Mouse (Mus musculus) forebrain, embryonic 12.5 days (tissue): ENCODE results near the gene Plcl1. TPM values are rescaled to one million over a fixed set of nuclear protein-coding genes. Genes with fewer than 3 reads are reported as not detected.

ENCODE experiments used
- ATAC-seq: fragments of 200-750 bp; cut with Nextera tagmentation; 2 replicates; pipeline ENCODE4 v1.8.0; 2017; ENCODE audit warnings: moderate TSS enrichment; ENCODE audit not compliant: low FRiP score
- H3K27ac ChIP-seq: fragments of 300-500 bp; sonication (generic); 2 replicates; pipeline ENCODE4 v1.5.1; 2016; ENCODE audit warnings: mild to moderate bottlenecking
- H3K27me3 ChIP-seq: fragments of 300-500 bp; sonication (generic); 2 replicates; pipeline ENCODE4 v1.6.1; 2016; ENCODE audit warnings: mild to moderate bottlenecking
- H3K36me3 ChIP-seq: fragments of 300-500 bp; sonication (generic); replicated peaks from 2 replicates; pipeline ENCODE4 v1.6.1; 2016; ENCODE audit warnings: mild to moderate bottlenecking
- H3K4me1 ChIP-seq: fragments of 300-500 bp; sonication (generic); 2 replicates; pipeline ENCODE4 v1.6.1; 2016
- H3K4me2 ChIP-seq: fragments of 300-500 bp; sonication (generic); 2 replicates; pipeline ENCODE4 v1.6.1; 2016; ENCODE audit warnings: mild to moderate bottlenecking, moderate library complexity
- H3K4me3 ChIP-seq: fragments of 300-500 bp; sonication (generic); replicated peaks from 2 replicates; pipeline ENCODE4 v1.5.1; 2016; ENCODE audit warnings: mild to moderate bottlenecking
- H3K9ac ChIP-seq: fragments of 300-500 bp; sonication (generic); 2 replicates; pipeline ENCODE4 v1.6.1; 2016; ENCODE audit warnings: mild to moderate bottlenecking
- H3K9me3 ChIP-seq: fragments of 300-500 bp; sonication (generic); 2 replicates; pipeline ENCODE4 v1.6.1; 2016
- WGBS: fragments of 180-500 bp; shearing (Covaris S2); methylation state at CpG from one replicate; pipeline ENCODE4 v1.1.7; 2016; 5-methylcytosine and 5-hydroxymethylcytosine counted together
- polyA plus RNA-seq: library from polyadenylated mRNA; unstranded; fragments of >200 nt; fragmentation: Nextera tagmentation; extraction: Ambion mirVana; gene quantifications from 2 replicates; pipeline ENCODE4 v1.2.1, GENCODE M21; 2016

Plcl1 gene
- polyA plus RNA-seq, 1 experiment from 2014 or later = 4.2 TPM

GRCm38 (mm10) chr1:55410670-55411069, 4.9 kb downstream of the Plcl1 start:
- no peaks in the 10 kb centered on the region for H3K9me3 ChIP-seq
- WGBS = 82% methylated on average over 2 of the region's 2 CpGs
- 0 out of 2 replicates have a peak, but pooled peaks cover 5% of the 10 kb centered on the region for H3K27me3 ChIP-seq
- H3K4me3 ChIP-seq = no peak overlapping the region
- ATAC-seq = no peak
- no peaks in the 10 kb centered on the region for H3K36me3 ChIP-seq
- H3K27ac ChIP-seq = no peak overlapping the region
- H3K9ac ChIP-seq = no peak overlapping the region
- H3K4me2 ChIP-seq = no peak overlapping the region
- H3K4me1 ChIP-seq = no peaks in the 10 kb centered on the region

- no peaks in the 10 kb centered on the region for H3K36me3 ChIP-seq
- ATAC-seq = no peak
- no peak overlapping the region for H3K4me2 ChIP-seq
- H3K4me1 ChIP-seq = no peaks in the 10 kb centered on the region
- H3K4me3 ChIP-seq = no peak overlapping the region
- H3K9me3 ChIP-seq = no peaks in the 10 kb centered on the region
- H3K9ac ChIP-seq = no peak overlapping the region
- no peak overlapping the region for H3K27ac ChIP-seq
- H3K27me3 ChIP-seq = 0 out of 2 replicates have a peak, but pooled peaks cover 5% of the 10 kb centered on the region
- WGBS = 89% methylated on average over 2 of the region's 2 CpGs
Observed at GRCm38 (mm10) chr1:55411079-55411478, 5.4 kb downstream of the Plcl1 start.

- Histone ChIP-seq H3K27ac (no peak overlapping the region), H3K9me3 (no peaks in the 10 kb centered on the region), H3K4me2 (no peak overlapping the region), H3K4me1 (no peaks in the 10 kb centered on the region), H3K9ac (no peak overlapping the region), H3K27me3 (no peaks in the 10 kb centered on the region), H3K36me3 (no peaks in the 10 kb centered on the region), H3K4me3 (no peak overlapping the region)
- 77% methylated on average over 6 of the region's 6 CpGs for WGBS
- no peak for ATAC-seq
Observed at GRCm38 (mm10) chr1:55412569-55412968, 6.8 kb downstream of the Plcl1 start.

- Histone ChIP-seq H3K4me3 (no peak overlapping the region), H3K27me3 (no peaks in the 10 kb centered on the region), H3K4me1 (no peaks in the 10 kb centered on the region), H3K36me3 (no peaks in the 10 kb centered on the region), H3K9me3 (no peaks in the 10 kb centered on the region), H3K4me2 (no peak overlapping the region), H3K27ac (no peak overlapping the region), H3K9ac (no peak overlapping the region)
- WGBS = 84% methylated on average over 1 of the region's 1 CpGs
- ATAC-seq = no peak
Observed at GRCm38 (mm10) chr1:55413534-55413933, 7.8 kb downstream of the Plcl1 start.

- H3K4me2 ChIP-seq = no peak overlapping the region
- no peak overlapping the region for H3K4me3 ChIP-seq
- no peak overlapping the region for H3K27ac ChIP-seq
- no peaks in the 10 kb centered on the region for H3K27me3 ChIP-seq
- no peak overlapping the region for H3K9ac ChIP-seq
- 86% methylated on average over 3 of the region's 3 CpGs for WGBS
- no peaks in the 10 kb centered on the region for H3K36me3 ChIP-seq
- H3K9me3 ChIP-seq = no peaks in the 10 kb centered on the region
- ATAC-seq = no peak
- no peaks in the 10 kb centered on the region for H3K4me1 ChIP-seq
Observed at GRCm38 (mm10) chr1:55418968-55419367, 13.2 kb downstream of the Plcl1 start.

- Histone ChIP-seq H3K27ac (no peak overlapping the region), H3K4me1 (no peaks in the 10 kb centered on the region), H3K4me2 (no peak overlapping the region), H3K9ac (no peak overlapping the region), H3K36me3 (no peaks in the 10 kb centered on the region), H3K9me3 (no peaks in the 10 kb centered on the region), H3K27me3 (no peaks in the 10 kb centered on the region), H3K4me3 (no peak overlapping the region)
- no peak for ATAC-seq
- WGBS = 86% methylated on average over 2 of the region's 2 CpGs
Observed at GRCm38 (mm10) chr1:55427607-55428006, 21.9 kb downstream of the Plcl1 start.

GRCm38 (mm10) chr1:55429051-55429450, 23.3 kb downstream of the Plcl1 start:
- no peaks in the 10 kb centered on the region for H3K4me1 ChIP-seq
- 91% methylated on average over 2 of the region's 2 CpGs for WGBS
- no peak overlapping the region for H3K27ac ChIP-seq

GRCm38 (mm10) chr1:55429708-55430107, 24.0 kb downstream of the Plcl1 start:
- Histone ChIP-seq H3K4me2 (no peak overlapping the region), H3K4me3 (no peak overlapping the region), H3K9me3 (no peaks in the 10 kb centered on the region), H3K36me3 (no peaks in the 10 kb centered on the region), H3K27me3 (no peaks in the 10 kb centered on the region), H3K9ac (no peak overlapping the region), H3K4me1 (no peaks in the 10 kb centered on the region), H3K27ac (no peak overlapping the region)
- no peak for ATAC-seq
- WGBS = 95% methylated on average over 1 of the region's 1 CpGs

More at GRCm38 (mm10) chr1:55429051-55429450, 23.3 kb downstream of the Plcl1 start:
- Histone ChIP-seq H3K9me3 (no peaks in the 10 kb centered on the region), H3K4me3 (no peak overlapping the region), H3K4me2 (no peak overlapping the region), H3K9ac (no peak overlapping the region), H3K36me3 (no peaks in the 10 kb centered on the region), H3K27me3 (no peaks in the 10 kb centered on the region)
- no peak for ATAC-seq

- Histone ChIP-seq H3K36me3 (no peaks in the 10 kb centered on the region), H3K27ac (no peak overlapping the region), H3K4me1 (no peaks in the 10 kb centered on the region), H3K9ac (no peak overlapping the region), H3K9me3 (no peaks in the 10 kb centered on the region), H3K4me3 (no peak overlapping the region), H3K27me3 (no peaks in the 10 kb centered on the region), H3K4me2 (no peak overlapping the region)
- no peak for ATAC-seq
- WGBS = 95% methylated on average over 3 of the region's 3 CpGs
Observed at GRCm38 (mm10) chr1:55430587-55430986, 24.9 kb downstream of the Plcl1 start.

GRCm38 (mm10) chr1:55436589-55436988, 30.9 kb downstream of the Plcl1 start:
- no peak overlapping the region for H3K4me2 ChIP-seq
- H3K9me3 ChIP-seq = no peaks in the 10 kb centered on the region
- no peak overlapping the region for H3K27ac ChIP-seq
- ATAC-seq = no peak
- H3K9ac ChIP-seq = no peak overlapping the region
- WGBS = 87% methylated on average over 5 of the region's 5 CpGs
- no peaks in the 10 kb centered on the region for H3K4me1 ChIP-seq
- H3K36me3 ChIP-seq = no peaks in the 10 kb centered on the region
- H3K4me3 ChIP-seq = no peak overlapping the region
- no peaks in the 10 kb centered on the region for H3K27me3 ChIP-seq

GRCm38 (mm10) chr1:55437095-55437494, 31.4 kb downstream of the Plcl1 start:
- 80% methylated on average over 8 of the region's 8 CpGs for WGBS
- Histone ChIP-seq H3K36me3 (no peaks in the 10 kb centered on the region), H3K4me2 (no peak overlapping the region), H3K4me3 (no peak overlapping the region), H3K27ac (no peak overlapping the region), H3K9ac (no peak overlapping the region), H3K4me1 (no peaks in the 10 kb centered on the region), H3K27me3 (no peaks in the 10 kb centered on the region), H3K9me3 (no peaks in the 10 kb centered on the region)
- no peak for ATAC-seq

GRCm38 (mm10) chr1:55438617-55439016, 32.9 kb downstream of the Plcl1 start:
- no peak overlapping the region for H3K27ac ChIP-seq
- no peak for ATAC-seq
- no peak overlapping the region for H3K9ac ChIP-seq
- no peaks in the 10 kb centered on the region for H3K27me3 ChIP-seq
- H3K4me3 ChIP-seq = no peak overlapping the region
- H3K36me3 ChIP-seq = no peaks in the 10 kb centered on the region
- no peaks in the 10 kb centered on the region for H3K9me3 ChIP-seq
- no peaks in the 10 kb centered on the region for H3K4me1 ChIP-seq
- no peak overlapping the region for H3K4me2 ChIP-seq
- 78% methylated on average over 4 of the region's 4 CpGs for WGBS

- Histone ChIP-seq H3K4me2 (no peak overlapping the region), H3K27me3 (no peaks in the 10 kb centered on the region), H3K36me3 (no peaks in the 10 kb centered on the region), H3K27ac (no peak overlapping the region), H3K9ac (no peak overlapping the region), H3K4me1 (peaks cover 2% of the 10 kb centered on the region; the same call in 1 of the 2 replicates), H3K9me3 (no peaks in the 10 kb centered on the region), H3K4me3 (no peak overlapping the region)
- 91% methylated on average over 6 of the region's 6 CpGs for WGBS
- no peak for ATAC-seq
Observed at GRCm38 (mm10) chr1:55445043-55445688, 39.4 kb downstream of the Plcl1 start.
